Mouse (Mus musculus) Patski (cell line): Measurements from ENCODE around the gene Anapc10. TPM values are rescaled to one million over a fixed set of nuclear protein-coding genes. Genes with fewer than 3 reads are reported as not detected.

Experiments used
- ATAC-seq: fragments of 100-300 bp; one replicate; pipeline ENCODE4 v1.8.0; 2021
- CTCF ChIA-PET: fragments of 350-600 bp; sonication (Branson Sonifier 250); formaldehyde crosslinking; loops from one replicate; lab custom pipeline; 2022; ENCODE audit warnings: inconsistent platforms; lab: Charles Lee
- POLR2A ChIA-PET: fragments of 350-600 bp; sonication (Branson Sonifier 250); formaldehyde crosslinking; loops from one replicate; lab custom pipeline; 2022; ENCODE audit warnings: antibody characterized with exemption, inconsistent platforms; lab: Charles Lee
- DNase-seq: peaks from one replicate; pipeline ENCODE4 v3.0.0-alpha.2; 2011; ENCODE audit warnings: low read depth, low spot score
- H3K27me3 ChIP-seq: fragments of 371-371 bp; one replicate; pipeline ENCODE4 v1.5.1; 2021
- CTCF ChIP-seq: fragments of 100-300 bp; IDR thresholded peaks from one replicate; pipeline ENCODE4 v1.5.1; 2021
- in situ Hi-C: fragments of 300-500 bp; cut with MboI; formaldehyde crosslinking; loops from 3 replicates; pipeline ENCODE4 v1.11.1; 2018; ENCODE audit warnings: low pct_unique_long_range_greater_than_20kb, mixed read lengths
- polyA plus RNA-seq: library from polyadenylated mRNA; unstranded; gene quantifications from one replicate; pipeline ENCODE4 v1.2.3, GENCODE M21; 2021

Gene Anapc10
- polyA plus RNA-seq, 1 experiment from 2014 or later: 15.5 TPM

GRCm38 (mm10) chr8:79826534-79826933 lies 114.9 kb downstream of the Anapc10 start:
- ChIA-PET CTCF (no interaction called here), POLR2A (no interaction called here)
- no peak for TF ChIP-seq CTCF
- DNase-seq: no peak
- H3K27me3 ChIP-seq: peaks cover 10% of the 10 kb centered on the region
- in situ Hi-C loops: no loop called here
- no peak for ATAC-seq

Other genes with a start within 250 kb of the Anapc10 start
- gene Otud4, start 72.2 kb upstream of the Anapc10 start, polyA plus RNA-seq: 32.6 TPM
- gene Abce1, start 80 bp upstream of the Anapc10 start, polyA plus RNA-seq: 99.0 TPM